Mouse (Mus musculus): ENCODE measurements around the gene Crip2. TPM values are rescaled to one million over a fixed set of nuclear protein-coding genes. Genes with fewer than 3 reads are reported as not detected.

The Crip2 gene
- total and polyA plus RNA-seq, 2 experiments from 2014 or later = 198 to 533 TPM

- H3K4me2 ChIP-seq (ENCODE audit: low read depth) = no peak overlapping the region
- peaks cover 28% of the 10 kb centered on the region for H3K4me1 ChIP-seq (ENCODE audit: insufficient read depth)
- no peaks in the 10 kb centered on the region for H3K27me3 ChIP-seq (ENCODE audit: insufficient read depth, low read length)
- H3K27ac ChIP-seq (ENCODE audit: low read depth, low read length) = no peak overlapping the region
- H3K9me3 ChIP-seq (ENCODE audit: low read length) = no peaks in the 10 kb centered on the region
- peaks cover 25% of the 10 kb centered on the region for H3K36me3 ChIP-seq (ENCODE audit: insufficient read depth)
- ATAC-seq = no peak
- no peak overlapping the region for H3K9ac ChIP-seq
- WGBS = 83% methylated on average over 20 of the region's 20 CpGs
- peak; percentile 18 for DNase-seq
- TF ChIP-seq CTCF (IDR thresholded peaks at IDR 0.05; ENCODE audit: low read depth) = peak; percentile 69
- no peak overlapping the region for H3K4me3 ChIP-seq (ENCODE audit: low read depth, low read length)
These were observed 4.1 kb downstream of the Crip2 start for GRCm38 (mm10) chr12:113144001-113144756.

GRCm38 (mm10) chr12:113144886-113145285 is 4.8 kb downstream of the Crip2 start:
- Histone ChIP-seq H3K4me2 (ENCODE audit: low read depth) (no peak overlapping the region), H3K9me3 (ENCODE audit: low read length) (no peaks in the 10 kb centered on the region), H3K27ac (ENCODE audit: low read depth, low read length) (no peak overlapping the region), H3K27me3 (ENCODE audit: insufficient read depth, low read length) (no peaks in the 10 kb centered on the region), H3K36me3 (ENCODE audit: insufficient read depth) (peaks cover 25% of the 10 kb centered on the region), H3K4me3 (ENCODE audit: low read depth, low read length) (no peak overlapping the region), H3K9ac (no peak overlapping the region), H3K4me1 (ENCODE audit: insufficient read depth) (peaks cover 22% of the 10 kb centered on the region)
- DNase-seq = no peak
- TF ChIP-seq CTCF (IDR thresholded peaks at IDR 0.05; ENCODE audit: low read depth) = no peak
- no peak for ATAC-seq
- WGBS = 94% methylated on average over 16 of the region's 16 CpGs

- no peak for TF ChIP-seq CTCF (IDR thresholded peaks at IDR 0.05; ENCODE audit: low read depth)
- Histone ChIP-seq H3K27ac (ENCODE audit: low read depth, low read length) (no peak overlapping the region), H3K4me1 (ENCODE audit: insufficient read depth) (peaks cover 22% of the 10 kb centered on the region), H3K9me3 (ENCODE audit: low read length) (no peaks in the 10 kb centered on the region), H3K4me3 (ENCODE audit: low read depth, low read length) (no peak overlapping the region), H3K9ac (no peak overlapping the region), H3K27me3 (ENCODE audit: insufficient read depth, low read length) (no peaks in the 10 kb centered on the region; the same call in 1 of the 2 replicates), H3K4me2 (ENCODE audit: low read depth) (no peak overlapping the region), H3K36me3 (ENCODE audit: insufficient read depth) (peaks cover 25% of the 10 kb centered on the region)
- ATAC-seq = no peak
- WGBS = 86% methylated on average over 5 of the region's 5 CpGs
- DNase-seq = no peak
These were observed 5.6 kb downstream of the Crip2 start for GRCm38 (mm10) chr12:113145591-113145990.

- H3K9ac ChIP-seq = no peak within 1 kb of the TSS
- TF ChIP-seq CTCF (IDR thresholded peaks at IDR 0.05; ENCODE audit: low read depth) = peak; percentile 82
- peaks cover 25% of the 10 kb centered on the region for H3K36me3 ChIP-seq (ENCODE audit: insufficient read depth)
- no peaks in the 10 kb centered on the region; the same call in 1 of the 2 replicates for H3K27me3 ChIP-seq (ENCODE audit: insufficient read depth, low read length)
- no peak within 1 kb of the TSS for H3K4me3 ChIP-seq (ENCODE audit: low read depth, low read length)
- H3K9me3 ChIP-seq (ENCODE audit: low read length) = no peaks in the 10 kb centered on the region
- peaks cover 17% of the 10 kb centered on the region for H3K4me1 ChIP-seq (ENCODE audit: insufficient read depth)
- ATAC-seq (peak; percentile 56), DNase-seq (peak; percentile 83)
- WGBS = 12% methylated on average over 45 of the region's 45 CpGs
- H3K27ac ChIP-seq (ENCODE audit: low read depth, low read length) = peak within 1 kb of the TSS; percentile 37
- peak within 1 kb of the TSS; percentile 26; the same call in 1 of the 2 replicates for H3K4me2 ChIP-seq (ENCODE audit: low read depth)
These were observed 6.3 kb downstream of the Crip2 start, which contains the start of gene Crip1 for GRCm38 (mm10) chr12:113146112-113147057. Gene Crip1, plus strand, starts transcription at chr12:113146316.

- no peak for DNase-seq
- no peak for ATAC-seq
- Histone ChIP-seq H3K9me3 (ENCODE audit: low read length) (no peaks in the 10 kb centered on the region), H3K27me3 (ENCODE audit: insufficient read depth, low read length) (no peaks in the 10 kb centered on the region; the same call in 1 of the 2 replicates), H3K36me3 (ENCODE audit: insufficient read depth) (peaks cover 25% of the 10 kb centered on the region), H3K4me3 (ENCODE audit: low read depth, low read length) (no peak overlapping the region), H3K4me2 (ENCODE audit: low read depth) (no peak overlapping the region), H3K4me1 (ENCODE audit: insufficient read depth) (peaks cover 13% of the 10 kb centered on the region; the same call in 1 of the 2 replicates), H3K9ac (no peak overlapping the region), H3K27ac (ENCODE audit: low read depth, low read length) (no peak overlapping the region)
- WGBS = 76% methylated on average over 8 of the region's 8 CpGs
- no peak for TF ChIP-seq CTCF (IDR thresholded peaks at IDR 0.05; ENCODE audit: low read depth)
These were observed 7.4 kb downstream of the Crip2 start for GRCm38 (mm10) chr12:113147481-113147880.

- Histone ChIP-seq H3K27me3 (ENCODE audit: insufficient read depth, low read length) (no peaks in the 10 kb centered on the region; the same call in 1 of the 2 replicates), H3K27ac (ENCODE audit: low read depth, low read length) (no peak overlapping the region), H3K4me2 (ENCODE audit: low read depth) (no peak overlapping the region), H3K4me3 (ENCODE audit: low read depth, low read length) (no peak overlapping the region), H3K9me3 (ENCODE audit: low read length) (no peaks in the 10 kb centered on the region), H3K4me1 (ENCODE audit: insufficient read depth) (0 out of 2 replicates have a peak, but pooled peaks cover 6% of the 10 kb centered on the region), H3K36me3 (ENCODE audit: insufficient read depth) (peaks cover 23% of the 10 kb centered on the region), H3K9ac (no peak overlapping the region)
- no peak for ATAC-seq
- WGBS = 50% methylated on average over 16 of the region's 16 CpGs
- TF ChIP-seq CTCF (IDR thresholded peaks at IDR 0.05; ENCODE audit: low read depth) = no peak
- DNase-seq = no peak
These were observed 8.5 kb downstream of the Crip2 start for GRCm38 (mm10) chr12:113148381-113149035.
